Mouse (Mus musculus) lung, adult 2 months (tissue): ENCODE measurements around the gene Pkhd1.
"Not testable (repeated sequence)": the region's sequence is repeated elsewhere in the genome, so short reads cannot be mapped to it uniquely, and the experiment has no call there.

Source experiments
- CTCF ChIP-seq: fragments of 200-500 bp; IDR thresholded peaks from 2 replicates; pipeline ENCODE4 v1.5.1; 2011; ENCODE audit warnings: mild to moderate bottlenecking, low read length, control low read depth; ENCODE audit not compliant: insufficient read depth
- POLR2A ChIP-seq: fragments of 200-500 bp; IDR thresholded peaks from 2 replicates; pipeline ENCODE4 v1.6.1; 2011; ENCODE audit warnings: low read depth, mild to moderate bottlenecking, control low read depth, low read length, borderline replicate concordance; ENCODE audit errors: extremely low read depth

DNA sequence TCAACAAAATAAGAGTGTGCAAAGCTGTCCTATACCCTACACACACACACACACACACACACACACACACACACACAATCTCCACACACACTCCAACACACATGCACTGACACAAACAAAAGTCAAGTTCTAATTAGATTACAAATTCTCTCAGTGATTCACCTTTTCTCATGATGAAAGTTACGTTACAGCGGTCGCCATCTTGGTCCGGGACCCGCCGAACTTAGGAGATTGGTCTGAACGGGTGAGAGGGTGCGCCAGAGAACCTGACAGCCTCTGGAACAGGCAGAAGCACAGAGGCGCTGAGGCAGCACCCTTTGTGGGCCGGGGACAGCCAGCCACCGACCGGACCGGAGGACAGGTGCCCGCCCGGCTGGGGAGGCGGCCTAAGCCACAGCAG is 185.8 kb downstream of the Pkhd1 start:
- not testable (repeated sequence) for TF ChIP-seq CTCF, POLR2A
